Mouse (Mus musculus): ENCODE data around the gene Hoxd11. TPM values are rescaled to one million over a fixed set of nuclear protein-coding genes. Genes with fewer than 3 reads are reported as not detected.
A peak's percentile ranks its signal among the peaks of the same experiment; 100 is the strongest.

The Hoxd11 gene
- polyA plus RNA-seq, 1 experiment from 2014 or later: not detected

DNA sequence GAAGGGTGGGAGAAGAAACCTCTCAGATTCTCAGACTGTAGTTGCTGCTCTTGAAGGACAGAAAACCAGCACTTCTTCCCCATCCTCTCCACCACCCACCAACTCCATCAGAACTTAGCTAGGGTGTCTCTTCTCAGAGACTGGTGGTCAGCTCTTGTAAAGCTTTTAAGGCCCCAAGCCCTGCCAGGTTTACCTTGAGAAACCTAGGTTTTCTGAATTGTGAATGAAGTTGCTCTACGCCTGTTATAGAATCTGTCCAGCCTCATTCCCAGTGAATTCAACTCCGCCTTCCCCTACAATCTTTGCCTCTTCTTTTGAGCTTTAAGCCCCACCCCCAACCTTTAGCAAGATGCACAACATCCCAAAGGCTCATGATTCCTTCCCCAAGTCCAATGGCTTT, 2.3 kb upstream of the Hoxd11 start:
- no peak for ATAC-seq
- H3K27me3 ChIP-seq: peaks cover 100% of the 10 kb centered on the region
- H3K9ac ChIP-seq (replicated peaks): no peak overlapping the region
- H3K9me3 ChIP-seq: no peaks in the 10 kb centered on the region
- H3K4me1 ChIP-seq (replicated peaks): peaks cover 9% of the 10 kb centered on the region
- no peaks in the 10 kb centered on the region for H3K36me3 ChIP-seq
- H3K4me2 ChIP-seq (replicated peaks): no peak overlapping the region
- H3K4me3 ChIP-seq (replicated peaks): no peak overlapping the region
- WGBS: 10% methylated on average over 2 of the region's 2 CpGs
- H3K27ac ChIP-seq: no peak overlapping the region

DNA sequence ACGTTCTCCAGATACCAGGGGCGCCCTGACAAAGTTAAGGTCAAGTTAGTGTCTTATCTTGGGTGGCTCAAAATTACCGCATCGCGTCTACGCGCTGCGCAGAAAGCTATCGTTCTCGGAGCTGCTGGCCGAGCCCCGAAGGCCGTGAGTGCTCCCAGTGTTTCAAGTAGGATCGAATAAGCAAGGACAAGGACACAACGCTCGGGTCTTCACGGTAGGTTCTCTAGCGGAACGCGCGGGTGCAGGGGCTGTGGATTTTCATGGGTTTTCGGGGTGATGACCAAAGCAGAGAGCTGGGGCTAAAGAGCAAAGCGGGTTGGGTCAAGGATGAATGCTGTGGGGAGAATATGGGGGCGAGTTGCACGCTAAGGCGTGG, 227 bp downstream of the Hoxd11 start:
- no peak overlapping the region for H3K27ac ChIP-seq
- no peak for ATAC-seq
- WGBS: under 1% methylated on average over 26 of the region's 26 CpGs

DNA sequence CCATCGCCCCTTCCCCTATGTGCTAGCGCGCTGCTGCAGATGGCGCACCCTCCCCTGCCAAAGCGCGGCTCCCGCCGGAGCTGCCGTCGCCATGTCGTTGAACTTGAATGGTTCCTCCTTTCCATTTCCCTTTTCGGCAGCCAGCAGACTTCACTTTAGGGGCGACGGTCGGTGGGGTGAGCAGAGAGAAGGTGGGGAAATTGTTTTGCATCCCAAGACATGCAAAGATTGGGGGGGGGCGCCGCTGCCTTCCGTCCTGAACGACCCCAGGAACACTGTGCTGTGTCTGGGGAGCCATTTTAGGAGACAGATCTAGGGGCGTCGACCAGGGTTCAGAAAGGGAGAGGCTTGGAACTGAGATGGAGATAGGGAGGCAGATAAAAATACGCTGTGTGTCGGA, 623 bp downstream of the Hoxd11 start:
- ATAC-seq: no peak
- WGBS: 1% methylated on average over 23 of the region's 23 CpGs
- Histone ChIP-seq H3K9ac (replicated peaks) (no peak overlapping the region), H3K4me3 (replicated peaks) (no peak overlapping the region), H3K36me3 (no peaks in the 10 kb centered on the region), H3K27me3 (peaks cover 100% of the 10 kb centered on the region), H3K9me3 (no peaks in the 10 kb centered on the region), H3K27ac (no peak overlapping the region), H3K4me2 (replicated peaks) (no peak overlapping the region), H3K4me1 (replicated peaks) (peaks cover 13% of the 10 kb centered on the region)

More for the DNA sequence above, 227 bp downstream of the Hoxd11 start:
- H3K27me3 ChIP-seq: peaks cover 100% of the 10 kb centered on the region
- no peak overlapping the region for H3K4me2 ChIP-seq (replicated peaks)
- no peak overlapping the region for H3K4me3 ChIP-seq (replicated peaks)
- no peaks in the 10 kb centered on the region for H3K36me3 ChIP-seq
- H3K9ac ChIP-seq (replicated peaks): no peak overlapping the region
- H3K4me1 ChIP-seq (replicated peaks): peaks cover 13% of the 10 kb centered on the region
- H3K9me3 ChIP-seq: no peaks in the 10 kb centered on the region

DNA sequence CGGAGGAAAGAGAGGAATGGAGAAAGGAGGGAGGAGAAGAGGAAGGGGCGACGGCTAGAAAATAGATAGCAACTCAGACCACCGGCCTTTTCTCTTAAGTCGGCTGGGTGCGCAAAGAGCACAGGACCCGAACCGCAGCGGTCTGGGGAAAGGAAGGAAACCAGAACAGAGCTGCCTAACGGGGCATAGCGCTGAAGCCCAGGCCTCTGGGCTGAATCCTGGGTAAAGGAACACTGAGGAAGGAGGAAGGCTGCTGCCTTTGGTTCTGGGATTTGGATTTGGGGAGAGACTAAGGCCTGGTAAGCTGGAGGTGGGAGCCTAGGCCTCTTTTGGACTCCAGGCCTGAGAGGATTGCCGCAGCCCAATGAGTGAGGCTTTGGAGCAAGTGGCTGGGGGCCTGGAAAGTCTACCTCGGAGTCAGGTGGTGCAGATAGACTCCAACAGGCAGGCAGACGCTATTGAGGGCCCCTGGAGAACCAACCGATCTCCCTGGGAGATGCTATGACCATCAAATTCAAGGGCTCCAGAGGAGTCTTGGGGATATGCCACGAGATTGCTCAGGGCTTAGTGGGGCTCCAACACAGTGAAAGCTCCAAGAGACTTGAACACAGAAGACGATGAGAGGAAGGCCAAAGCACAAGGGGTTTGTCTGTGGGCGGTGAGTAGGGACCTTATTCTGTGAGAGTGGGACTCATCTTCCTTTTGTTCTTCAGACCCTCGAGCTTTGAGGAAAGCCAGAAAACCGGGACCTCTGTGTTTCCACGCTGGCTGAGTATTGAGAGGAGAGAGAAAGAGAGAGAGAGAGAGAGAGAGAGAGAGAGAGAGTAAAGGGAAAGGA, 1.4 kb downstream of the Hoxd11 start:
- no peaks in the 10 kb centered on the region for H3K9me3 ChIP-seq
- no peak overlapping the region for H3K4me3 ChIP-seq (replicated peaks)
- peaks cover 100% of the 10 kb centered on the region for H3K27me3 ChIP-seq
- no peak overlapping the region for H3K4me2 ChIP-seq (replicated peaks)
- no peak overlapping the region for H3K9ac ChIP-seq (replicated peaks)
- H3K27ac ChIP-seq: no peak overlapping the region
- WGBS: under 1% methylated on average over 21 of the region's 21 CpGs
- no peak for ATAC-seq
- H3K36me3 ChIP-seq: no peaks in the 10 kb centered on the region
- H3K4me1 ChIP-seq (replicated peaks): peaks cover 13% of the 10 kb centered on the region

DNA sequence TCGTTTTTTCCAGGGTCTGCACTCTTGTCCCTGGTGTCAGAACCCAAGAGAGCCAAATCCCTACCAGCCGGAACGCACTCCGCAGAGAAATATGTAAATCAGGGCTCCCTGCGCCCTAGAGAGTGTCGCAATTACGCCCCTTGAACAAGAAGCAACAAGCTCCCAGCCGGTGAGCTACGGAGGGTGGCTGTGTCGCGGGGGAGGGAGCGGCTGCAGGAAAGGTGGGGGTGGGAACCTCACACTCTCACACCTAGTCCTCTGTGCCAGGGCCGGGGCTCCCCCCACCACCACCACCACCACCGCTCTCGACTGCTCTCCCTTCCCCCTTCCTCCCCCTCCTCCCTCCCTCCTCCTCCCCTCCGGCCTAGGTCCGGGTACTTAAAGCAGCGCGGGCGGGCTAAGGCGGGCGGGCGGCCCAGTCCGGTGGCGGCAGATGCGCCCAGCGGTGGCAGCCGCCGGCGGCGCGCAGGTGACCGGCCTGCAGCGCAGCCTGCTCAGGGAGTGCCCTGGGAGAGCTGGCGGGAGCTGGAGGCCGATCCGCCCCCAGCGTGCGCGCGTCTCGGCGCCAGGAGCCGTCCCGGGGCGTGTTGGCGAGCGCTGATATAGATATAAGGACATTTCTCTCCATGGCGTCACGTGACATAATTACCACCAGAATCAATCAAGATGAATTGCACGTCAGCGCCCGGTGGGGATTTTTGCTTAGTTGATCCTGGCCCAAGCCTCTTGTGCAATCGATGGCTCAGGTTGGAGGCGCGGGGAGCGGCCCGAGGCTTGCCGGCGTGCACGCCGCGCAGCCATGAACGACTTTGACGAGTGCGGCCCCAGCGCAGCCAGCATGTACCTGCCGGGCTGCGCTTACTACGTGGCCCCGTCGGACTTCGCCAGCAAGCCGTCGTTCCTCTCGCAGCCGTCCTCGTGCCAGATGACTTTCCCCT, 2.5 kb downstream of the Hoxd11 start:
- Histone ChIP-seq H3K27ac (no peak overlapping the region), H3K9ac (replicated peaks) (no peak overlapping the region), H3K4me1 (replicated peaks) (peaks cover 13% of the 10 kb centered on the region), H3K9me3 (no peaks in the 10 kb centered on the region), H3K4me2 (replicated peaks) (peak overlapping the region; percentile 9; the same call in 1 of the 2 replicates), H3K4me3 (replicated peaks) (0 out of 2 replicates have a peak overlapping the region, but pooled peaks have one; percentile 15), H3K36me3 (no peaks in the 10 kb centered on the region), H3K27me3 (peaks cover 99% of the 10 kb centered on the region)
- under 1% methylated on average over 72 of the region's 78 CpGs for WGBS
- ATAC-seq: peak; percentile 20; the same call in 1 of the 2 replicates

DNA sequence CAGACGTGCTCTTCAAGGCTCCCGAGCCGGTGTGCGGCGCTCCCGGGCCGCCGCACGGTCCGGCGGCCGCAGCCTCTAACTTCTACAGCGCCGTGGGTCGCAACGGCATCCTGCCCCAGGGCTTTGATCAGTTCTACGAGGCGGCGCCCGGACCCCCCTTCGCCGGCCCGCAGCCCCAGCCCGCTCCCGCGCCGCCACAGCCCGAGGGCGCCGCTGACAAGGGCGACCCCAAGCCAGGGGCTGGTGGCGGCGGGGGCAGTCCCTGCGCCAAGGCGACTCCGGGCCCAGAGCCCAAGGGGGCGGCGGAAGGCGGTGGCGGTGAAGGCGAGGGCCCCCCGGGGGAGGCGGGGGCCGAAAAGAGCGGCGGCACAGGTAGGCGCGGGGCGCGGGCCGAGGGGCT, 3.4 kb downstream of the Hoxd11 start:
- H3K4me2 ChIP-seq (replicated peaks): peak overlapping the region; percentile 9; the same call in 1 of the 2 replicates

DNA sequence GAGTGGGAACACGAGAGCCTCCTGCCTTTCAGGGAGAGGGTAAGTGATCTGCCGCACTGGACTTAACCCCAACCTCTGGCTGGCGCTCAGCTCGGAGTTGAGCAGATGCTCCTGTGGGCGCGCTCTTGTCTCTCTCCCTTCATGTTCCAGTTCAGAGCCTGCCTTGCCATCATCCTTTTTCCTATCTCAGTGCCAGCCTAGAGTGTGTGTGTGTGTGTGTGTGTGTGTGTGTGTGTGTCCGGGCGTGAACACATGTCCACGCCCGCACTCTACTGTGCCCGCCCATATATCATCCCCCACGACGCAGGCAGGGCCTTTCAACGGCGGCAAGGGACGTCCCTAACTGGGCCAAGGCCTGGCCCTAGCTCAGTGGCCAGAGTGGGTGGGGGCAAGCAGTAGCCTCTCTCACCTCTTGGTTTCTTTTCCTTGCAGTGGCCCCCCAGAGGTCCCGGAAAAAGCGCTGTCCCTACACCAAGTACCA, 4.2 kb downstream of the Hoxd11 start:
- ATAC-seq: peak; percentile 53; the same call in 1 of the 2 replicates

More for the DNA sequence above, 3.4 kb downstream of the Hoxd11 start:
- Histone ChIP-seq H3K9me3 (no peaks in the 10 kb centered on the region), H3K36me3 (no peaks in the 10 kb centered on the region), H3K9ac (replicated peaks) (no peak overlapping the region), H3K4me3 (replicated peaks) (0 out of 2 replicates have a peak overlapping the region, but pooled peaks have one; percentile 15), H3K27me3 (peaks cover 99% of the 10 kb centered on the region), H3K27ac (no peak overlapping the region), H3K4me1 (replicated peaks) (peaks cover 13% of the 10 kb centered on the region)
- WGBS: under 1% methylated on average over 49 of the region's 51 CpGs
- no peak for ATAC-seq

DNA sequence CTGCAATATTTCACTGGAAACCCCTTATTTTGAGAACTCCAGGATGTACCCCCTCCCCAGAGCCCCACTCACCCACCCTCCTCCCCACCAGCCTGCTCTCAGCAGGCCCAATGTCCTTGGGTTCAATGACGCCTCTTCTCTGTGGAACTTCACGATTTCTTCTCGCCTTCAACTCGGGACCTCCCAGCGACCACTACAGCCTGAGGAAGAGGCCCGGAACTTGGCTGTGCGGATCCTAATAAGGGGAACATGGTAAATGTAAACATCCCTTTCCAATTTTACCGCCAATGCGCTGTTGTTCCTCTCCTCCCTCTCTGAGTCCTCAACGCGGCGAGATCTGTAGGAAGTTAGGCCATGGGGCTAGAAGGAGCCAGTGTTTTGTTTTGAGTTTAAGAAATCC, 4.7 kb downstream of the Hoxd11 start:
- no peaks in the 10 kb centered on the region for H3K36me3 ChIP-seq

More for the DNA sequence above, 4.2 kb downstream of the Hoxd11 start:
- WGBS: under 1% methylated on average over 18 of the region's 18 CpGs
- Histone ChIP-seq H3K4me2 (replicated peaks) (no peak overlapping the region), H3K9me3 (no peaks in the 10 kb centered on the region), H3K4me3 (replicated peaks) (no peak overlapping the region), H3K9ac (replicated peaks) (no peak overlapping the region), H3K36me3 (no peaks in the 10 kb centered on the region), H3K27ac (no peak overlapping the region), H3K27me3 (peaks cover 99% of the 10 kb centered on the region), H3K4me1 (replicated peaks) (peaks cover 13% of the 10 kb centered on the region)

DNA sequence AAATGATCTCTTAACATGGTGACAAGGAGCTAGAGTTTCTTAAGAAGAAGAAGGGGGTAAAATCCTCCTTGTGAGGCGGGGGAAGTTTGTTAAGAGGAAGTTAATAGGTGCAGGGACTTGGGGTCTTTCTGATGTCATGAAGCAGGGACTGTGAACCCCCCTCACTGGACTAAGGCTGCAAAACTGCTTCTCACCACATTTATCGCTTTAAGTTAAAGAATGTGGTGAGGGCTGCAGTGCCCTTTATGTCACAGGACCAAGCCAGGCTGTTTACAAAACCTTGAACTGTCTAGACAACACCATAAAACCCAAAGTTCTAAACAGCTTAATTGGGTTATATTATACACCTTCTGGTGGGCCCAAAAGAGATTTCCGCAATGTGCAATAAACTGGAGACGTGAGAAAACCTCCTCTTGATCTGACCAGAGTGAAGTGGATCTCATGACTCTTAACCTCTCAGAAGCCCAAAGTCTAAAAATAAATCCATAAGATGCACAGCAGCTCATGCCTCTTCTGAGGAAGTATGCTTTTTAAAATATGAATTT, 5.8 kb downstream of the Hoxd11 start:
- H3K27me3 ChIP-seq: peaks cover 99% of the 10 kb centered on the region
- WGBS: 12% methylated on average over 4 of the region's 4 CpGs
- H3K4me3 ChIP-seq (replicated peaks): no peak overlapping the region
- no peaks in the 10 kb centered on the region for H3K36me3 ChIP-seq
- H3K27ac ChIP-seq: no peak overlapping the region
- H3K4me1 ChIP-seq (replicated peaks): peaks cover 13% of the 10 kb centered on the region
- H3K4me2 ChIP-seq (replicated peaks): no peak overlapping the region
- no peak for ATAC-seq
- no peaks in the 10 kb centered on the region for H3K9me3 ChIP-seq
- no peak overlapping the region for H3K9ac ChIP-seq (replicated peaks)

More for the DNA sequence above, 4.7 kb downstream of the Hoxd11 start:
- H3K27me3 ChIP-seq: peaks cover 99% of the 10 kb centered on the region
- no peak for ATAC-seq
- H3K4me2 ChIP-seq (replicated peaks): no peak overlapping the region
- WGBS: under 1% methylated on average over 12 of the region's 12 CpGs
- peaks cover 13% of the 10 kb centered on the region for H3K4me1 ChIP-seq (replicated peaks)
- no peaks in the 10 kb centered on the region for H3K9me3 ChIP-seq
- no peak overlapping the region for H3K9ac ChIP-seq (replicated peaks)
- H3K4me3 ChIP-seq (replicated peaks): no peak overlapping the region
- no peak overlapping the region for H3K27ac ChIP-seq

DNA sequence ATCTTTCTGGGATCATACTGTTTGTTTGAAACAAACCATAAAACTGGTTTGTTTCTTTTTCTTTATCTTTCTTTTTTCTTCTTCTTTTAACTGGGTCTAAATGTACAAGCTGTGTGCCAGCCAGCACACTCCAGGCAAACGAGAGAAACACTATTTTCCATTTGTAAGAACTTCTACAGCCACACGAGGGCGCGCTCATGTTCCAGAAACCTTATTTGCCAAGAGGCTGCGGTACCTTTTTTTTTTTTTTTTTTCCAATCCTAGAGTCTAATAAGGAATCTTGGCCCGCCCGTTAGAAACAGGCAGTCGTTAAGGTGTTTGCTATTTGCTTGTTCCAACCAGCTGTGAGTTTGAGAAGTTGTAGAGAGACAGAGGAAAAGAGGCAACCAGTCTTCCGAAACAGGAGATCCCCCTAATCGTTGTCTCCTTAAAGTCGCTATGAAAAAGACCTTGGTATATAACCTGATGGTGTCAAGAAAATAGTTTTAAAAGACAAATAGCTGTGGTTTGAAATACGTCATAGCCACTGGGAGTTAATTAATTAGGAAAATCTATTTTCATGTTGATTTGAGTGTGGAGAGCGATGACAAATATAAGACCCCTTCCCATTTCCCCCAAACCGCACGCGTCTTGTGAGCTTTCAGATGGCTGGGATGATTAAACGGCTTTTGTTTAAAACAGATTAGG, 7.1 kb downstream of the Hoxd11 start:
- no peak overlapping the region for H3K27ac ChIP-seq
- no peak overlapping the region for H3K9ac ChIP-seq (replicated peaks)
- no peak overlapping the region for H3K4me2 ChIP-seq (replicated peaks)
- 4% methylated on average over 17 of the region's 17 CpGs for WGBS
- H3K4me1 ChIP-seq (replicated peaks): peaks cover 14% of the 10 kb centered on the region
- no peak for ATAC-seq
- no peak overlapping the region for H3K4me3 ChIP-seq (replicated peaks)
- H3K9me3 ChIP-seq: no peaks in the 10 kb centered on the region
- H3K36me3 ChIP-seq: no peaks in the 10 kb centered on the region
- peaks cover 97% of the 10 kb centered on the region for H3K27me3 ChIP-seq

DNA sequence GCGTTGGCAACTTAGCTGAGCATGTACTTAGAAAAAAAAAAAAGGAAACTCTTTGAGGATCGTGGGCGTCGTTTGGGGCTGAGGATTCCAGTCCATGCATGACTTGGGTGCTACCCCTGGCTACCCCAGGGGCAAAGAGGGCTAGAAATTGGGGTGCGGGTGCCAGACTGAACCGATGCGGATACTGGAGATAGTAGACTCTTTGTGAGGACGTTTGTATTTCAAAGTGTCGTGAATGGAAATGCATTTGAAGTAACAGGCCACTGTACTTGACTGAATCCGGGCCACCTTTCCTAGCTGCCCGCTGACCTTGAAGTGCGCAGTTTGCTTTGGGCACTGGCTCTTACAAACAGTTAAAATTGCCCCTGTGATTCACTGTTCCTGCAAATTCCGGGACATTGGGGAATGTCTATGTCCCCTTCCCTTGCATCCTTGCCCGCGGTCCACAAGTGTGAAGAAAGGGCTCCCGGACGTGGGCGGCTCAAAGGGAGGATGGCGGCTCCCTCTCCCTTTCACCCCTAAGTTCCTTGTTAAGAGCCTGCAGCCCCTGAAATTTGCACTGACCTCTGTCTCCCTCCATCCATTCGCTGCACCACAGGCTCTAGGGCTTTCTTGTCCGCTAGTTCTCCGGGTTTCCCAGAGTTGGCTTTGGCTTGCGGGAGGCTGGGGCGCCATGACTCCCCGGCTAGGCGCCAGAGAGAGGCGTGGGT, 7.8 kb downstream of the Hoxd11 start:
- no peak overlapping the region for H3K4me3 ChIP-seq (replicated peaks)
- H3K4me2 ChIP-seq (replicated peaks): no peak overlapping the region
- H3K27me3 ChIP-seq: peaks cover 97% of the 10 kb centered on the region
- H3K27ac ChIP-seq: no peak overlapping the region
- no peak overlapping the region for H3K9ac ChIP-seq (replicated peaks)
- H3K9me3 ChIP-seq: no peaks in the 10 kb centered on the region
- H3K4me1 ChIP-seq (replicated peaks): peaks cover 14% of the 10 kb centered on the region
- no peaks in the 10 kb centered on the region for H3K36me3 ChIP-seq
- under 1% methylated on average over 27 of the region's 27 CpGs for WGBS
- ATAC-seq: no peak

Measured in midbrain, embryonic 13.5 days (tissue).